Mouse (Mus musculus): ENCODE data around the gene Osbpl8.
A peak's percentile ranks its signal among the peaks of the same experiment; 100 is the strongest.
"Not testable (repeated sequence)": the region's sequence is repeated elsewhere in the genome, so short reads cannot be mapped to it uniquely, and the experiment has no call there.

Gene Osbpl8

DNA sequence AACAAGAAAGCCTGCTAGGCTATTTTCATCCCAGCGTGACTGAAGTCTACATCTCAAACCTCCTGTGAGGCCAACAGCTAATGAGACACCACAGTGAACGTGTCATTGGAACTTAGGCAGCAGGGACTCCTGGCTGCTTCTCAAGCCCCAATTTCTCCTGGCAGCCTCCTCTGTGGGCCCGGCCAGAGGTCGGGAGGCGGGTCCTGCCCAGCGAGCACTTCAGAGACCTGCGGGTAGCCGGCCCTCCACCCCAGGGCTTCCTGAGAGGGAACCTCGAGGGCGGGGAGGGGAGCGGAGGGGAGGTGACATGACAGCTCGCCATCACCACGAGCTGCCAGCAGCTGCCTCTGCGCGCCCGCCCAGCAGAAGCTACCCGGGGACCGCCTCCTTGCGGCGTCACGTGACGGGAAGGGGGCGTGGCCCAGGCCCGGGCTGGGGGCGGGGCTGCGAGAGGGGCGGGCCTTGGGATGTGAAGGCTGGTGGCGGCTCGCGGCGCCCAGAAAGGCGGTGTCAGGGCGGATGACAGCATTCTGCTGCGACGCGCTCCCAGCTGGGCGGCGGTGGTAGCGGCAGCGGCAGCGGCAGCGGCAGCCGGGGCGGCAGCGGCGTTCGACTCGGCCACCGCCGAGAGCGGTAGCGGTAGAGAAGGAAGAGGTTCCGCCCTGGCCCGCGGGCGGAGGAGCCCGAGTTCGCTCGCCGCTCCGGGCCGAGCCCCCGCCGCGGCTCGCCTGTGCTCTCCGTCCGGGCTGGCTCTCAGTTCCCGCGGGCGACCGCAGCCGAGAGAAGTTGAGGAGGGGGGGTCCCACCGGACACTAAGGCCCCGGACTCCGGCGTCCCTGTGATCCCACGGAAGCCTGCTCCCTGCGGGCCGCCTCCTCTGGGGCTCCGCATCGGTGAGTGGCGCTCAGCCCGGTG, at the start of gene Osbpl8:
Gene Osbpl8, plus strand, starts transcription at position 449 of the 915 bp plus-strand sequence.
- peak; percentile 88 for DNase-seq (ENCODE audit: low read depth)

- no peak for DNase-seq (ENCODE audit: low read depth)
These were observed 47.2 kb upstream of the Osbpl8 start for GRCm38 (mm10) chr10:111117198-111117845.

DNA sequence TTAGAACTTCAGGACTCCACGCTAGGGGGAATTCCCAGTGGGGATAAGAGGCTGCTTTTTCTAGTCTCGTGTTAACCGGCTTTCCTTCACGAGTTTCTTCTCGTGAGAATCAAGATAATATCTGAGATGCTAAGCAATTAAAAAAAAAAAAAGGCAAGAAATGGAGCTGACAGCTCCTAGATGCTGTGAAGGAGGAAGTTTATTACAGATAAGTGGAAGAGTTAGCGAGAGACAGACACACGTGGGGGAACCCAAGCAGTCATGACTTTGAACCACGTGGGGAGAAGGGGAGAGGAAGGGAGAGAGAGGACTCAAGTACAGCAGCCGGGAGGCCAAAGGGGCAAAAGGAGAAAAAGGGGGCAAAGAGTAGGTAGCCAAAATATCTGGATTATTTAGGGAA, 46.3 kb upstream of the Osbpl8 start:
- DNase-seq (ENCODE audit: low read depth): no peak

GRCm38 (mm10) chr10:111118991-111119650, 45.4 kb upstream of the Osbpl8 start:
- no peak for DNase-seq (ENCODE audit: low read depth)

- no peak for DNase-seq (ENCODE audit: low read depth)
These were observed 44.8 kb upstream of the Osbpl8 start for GRCm38 (mm10) chr10:111119756-111120155.

DNA sequence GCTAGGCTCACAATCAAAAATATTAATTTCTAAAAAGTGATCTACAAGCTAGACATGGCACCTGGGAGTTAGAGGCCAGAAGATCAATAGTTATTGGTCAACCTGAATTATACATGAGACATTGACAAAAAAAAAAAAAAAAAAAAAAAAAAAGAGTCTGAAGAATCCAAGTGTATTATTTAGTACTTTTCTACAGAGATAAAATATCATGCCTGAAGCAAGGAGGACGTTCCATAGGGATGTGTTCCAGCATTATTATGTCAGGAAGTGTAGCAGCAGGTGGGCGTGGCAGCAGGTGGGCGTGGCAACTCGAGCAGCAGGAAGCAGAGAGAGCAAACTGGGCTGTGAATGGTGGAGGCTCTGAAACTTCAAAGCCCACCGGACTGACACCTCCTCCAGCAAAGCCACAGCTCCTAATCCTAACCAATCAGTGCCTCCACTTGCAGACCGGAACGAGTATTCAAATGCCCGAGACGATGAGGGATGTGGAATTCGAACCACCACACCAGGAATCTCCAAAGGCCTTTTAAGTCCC, 41.6 kb upstream of the Osbpl8 start:
- DNase-seq (ENCODE audit: low read depth): no peak

GRCm38 (mm10) chr10:111124175-111124574, 40.4 kb upstream of the Osbpl8 start:
- DNase-seq (ENCODE audit: low read depth): no peak

DNA sequence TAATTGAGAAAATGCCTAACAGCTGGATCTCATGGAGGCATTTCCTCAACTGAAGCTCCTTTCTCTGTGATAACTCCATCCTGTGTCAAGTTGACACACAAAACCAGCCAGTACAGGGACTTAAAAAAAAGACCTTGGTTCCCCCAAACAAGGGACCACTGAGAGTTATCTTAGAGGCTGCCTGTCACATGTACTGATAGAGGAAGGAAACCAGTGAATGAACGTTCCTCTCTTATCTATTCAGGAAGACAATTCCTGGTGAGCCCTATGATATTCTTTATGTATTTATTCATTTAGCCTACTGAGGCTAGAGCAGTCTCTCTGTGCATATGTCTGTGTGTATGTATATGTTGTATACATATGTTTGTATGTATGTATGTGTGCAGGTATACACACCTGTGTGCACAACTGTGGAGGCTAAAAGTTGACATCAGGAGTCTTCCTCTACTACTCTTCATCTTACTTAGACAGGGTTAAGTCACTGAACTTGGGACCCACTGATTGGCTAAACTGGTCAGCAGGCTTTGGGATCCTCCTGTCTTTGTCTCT, 39.7 kb upstream of the Osbpl8 start:
- no peak for DNase-seq (ENCODE audit: low read depth)

DNA sequence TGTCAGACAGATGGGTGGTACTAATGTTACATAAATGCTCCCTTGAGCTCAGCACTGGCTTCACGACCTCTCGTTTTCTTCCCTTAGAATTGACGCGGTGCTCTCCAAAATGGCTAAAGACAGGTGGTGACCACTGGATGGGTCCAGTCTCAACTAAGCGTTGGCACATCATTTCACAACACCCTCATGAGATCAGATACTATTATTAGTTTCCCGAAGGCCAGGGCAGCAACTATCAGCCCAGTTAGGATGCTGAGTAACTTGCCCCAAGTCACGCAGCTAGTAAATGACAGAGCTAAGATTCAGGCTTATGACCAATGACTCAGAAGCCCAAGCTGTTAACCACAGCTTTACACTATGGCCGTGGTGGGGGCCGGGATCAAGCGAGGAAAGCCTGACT, 37.2 kb upstream of the Osbpl8 start:
- no peak for DNase-seq (ENCODE audit: low read depth)

DNA sequence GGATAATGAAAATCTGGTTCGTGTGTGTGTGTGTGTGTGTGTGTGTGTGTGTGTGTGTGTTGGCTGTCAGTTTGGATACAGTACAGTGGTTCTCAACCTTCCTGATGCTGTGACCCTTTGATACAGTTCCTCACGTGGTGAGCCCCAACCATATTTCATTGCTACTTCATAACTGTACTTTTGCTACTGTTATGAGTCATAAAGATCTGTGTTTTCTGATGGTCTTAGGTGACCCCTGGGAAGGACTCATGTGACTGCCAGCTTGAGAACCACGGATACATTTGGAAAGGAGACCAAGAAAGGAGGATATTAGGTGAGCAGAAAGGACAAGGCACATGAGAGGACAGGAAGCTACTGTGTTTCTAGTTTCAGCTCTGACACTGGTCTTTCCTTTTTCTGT, 36.1 kb upstream of the Osbpl8 start:
- DNase-seq (ENCODE audit: low read depth): no peak

- DNase-seq (ENCODE audit: low read depth): no peak
These were observed 34.5 kb upstream of the Osbpl8 start for GRCm38 (mm10) chr10:111129867-111130620.

GRCm38 (mm10) chr10:111130872-111131271, 33.7 kb upstream of the Osbpl8 start:
- DNase-seq (ENCODE audit: low read depth): no peak

DNA sequence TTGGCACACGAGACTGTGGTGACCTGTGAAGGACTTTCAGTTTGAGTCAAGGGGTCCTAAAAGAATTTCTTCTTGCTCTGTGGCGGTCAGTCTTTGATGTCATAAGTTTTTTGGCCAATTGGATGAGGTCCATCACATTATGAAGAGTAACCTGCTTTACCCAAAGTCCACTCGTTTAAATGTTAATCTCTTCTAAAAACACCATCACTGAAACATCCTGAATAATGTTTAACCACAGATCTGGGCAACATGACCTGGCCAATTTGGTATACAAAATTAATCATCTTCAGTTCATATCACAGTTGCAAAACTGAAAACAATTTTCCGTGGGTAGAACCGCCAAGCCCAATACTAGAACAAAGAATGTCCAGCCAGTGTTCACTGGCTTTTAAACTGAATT, 31.3 kb upstream of the Osbpl8 start:
- no peak for DNase-seq (ENCODE audit: low read depth)

GRCm38 (mm10) chr10:111133936-111134335, 30.6 kb upstream of the Osbpl8 start:
- no peak for DNase-seq (ENCODE audit: low read depth)

GRCm38 (mm10) chr10:111134412-111134957, 30.1 kb upstream of the Osbpl8 start:
- no peak for DNase-seq (ENCODE audit: low read depth)

DNA sequence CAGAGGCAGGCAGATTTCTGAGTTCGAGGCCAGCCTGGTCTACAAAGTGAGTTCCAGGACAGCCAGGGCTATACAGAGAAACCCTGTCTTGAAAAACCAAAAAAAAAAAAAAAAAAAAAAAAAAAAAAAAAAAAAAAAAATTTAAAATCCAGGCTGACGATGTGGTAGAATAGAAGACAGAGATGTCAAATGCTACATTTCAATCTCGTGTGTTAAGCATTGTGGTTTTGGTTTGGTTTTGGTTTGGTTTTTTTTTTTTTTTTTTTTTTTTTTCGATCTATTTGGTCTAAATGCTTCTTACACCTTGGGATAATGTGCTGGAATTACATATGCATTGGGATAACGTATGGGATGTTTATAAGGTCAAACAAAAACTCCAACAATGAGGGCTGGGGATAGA, 28.2 kb upstream of the Osbpl8 start:
- not testable (repeated sequence) for DNase-seq (ENCODE audit: low read depth)

DNA sequence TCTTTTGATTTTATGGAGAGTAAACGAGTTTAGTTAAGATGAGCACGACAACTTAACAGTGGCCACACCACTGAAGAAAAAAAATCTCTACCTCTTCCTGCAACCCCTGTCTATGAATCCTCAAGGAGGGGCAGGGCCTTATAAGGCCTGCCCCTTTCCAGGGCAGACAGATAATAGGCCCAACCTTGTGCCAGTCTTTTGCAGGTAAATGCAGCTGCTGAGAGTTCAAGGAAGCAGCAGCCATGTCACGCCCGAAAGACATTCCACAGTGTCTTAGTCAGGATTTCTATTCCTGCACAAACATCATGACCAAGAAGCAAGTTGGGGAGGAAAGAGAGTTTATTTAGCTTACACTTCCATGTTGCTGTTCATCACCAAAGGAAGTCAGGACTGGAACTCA, 26.6 kb upstream of the Osbpl8 start:
- DNase-seq (ENCODE audit: low read depth): no peak

GRCm38 (mm10) chr10:111139170-111139569, 25.4 kb upstream of the Osbpl8 start:
- DNase-seq (ENCODE audit: low read depth): no peak

DNA sequence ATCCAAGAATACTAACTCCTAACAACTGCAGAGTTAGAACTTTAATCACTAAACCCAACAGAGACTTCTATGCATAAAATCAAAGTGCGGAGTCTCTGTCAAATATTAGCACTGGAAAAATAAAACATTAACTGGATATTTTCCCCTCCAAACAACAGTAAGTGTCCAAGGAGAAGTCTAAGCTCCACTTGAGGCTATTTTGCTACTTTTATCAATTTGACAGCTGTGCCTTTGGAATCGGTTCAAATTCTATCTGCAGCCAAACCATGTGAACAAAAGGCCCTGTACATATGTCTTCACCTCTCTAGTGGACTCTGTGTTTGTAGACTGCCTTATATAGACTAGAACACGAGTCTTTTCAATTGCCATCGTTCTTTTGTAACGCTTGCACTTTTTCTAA, 24.7 kb upstream of the Osbpl8 start:
- DNase-seq (ENCODE audit: low read depth): no peak

- no peak for DNase-seq (ENCODE audit: low read depth)
These were observed 20.1 kb upstream of the Osbpl8 start for GRCm38 (mm10) chr10:111144371-111144959.

DNA sequence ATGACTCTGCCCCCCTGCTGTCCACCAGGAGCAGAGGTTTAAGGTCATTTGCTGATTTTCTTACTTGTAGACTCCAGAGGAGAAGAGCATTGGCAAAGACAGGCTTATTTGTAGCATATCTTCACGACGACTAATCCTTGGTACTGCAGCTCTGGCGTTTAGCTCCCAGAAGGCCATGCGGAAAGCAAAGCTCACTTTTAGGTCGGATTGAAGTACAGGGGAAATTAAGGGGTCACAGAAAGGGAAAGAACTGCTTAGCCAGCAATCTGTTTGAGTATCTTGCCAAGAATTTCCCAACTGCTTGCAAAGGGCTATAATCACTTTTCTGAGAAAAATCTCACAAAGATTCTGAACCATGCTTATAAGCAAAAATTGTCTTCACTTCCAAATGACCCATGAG, 14.8 kb upstream of the Osbpl8 start:
- DNase-seq (ENCODE audit: low read depth): no peak

All from c-Kit-positive CD71-positive TER-119-negative erythroid progenitor cells, embryonic 14.5 days (primary cell).